Mouse (Mus musculus): ENCODE measurements around the gene Fam210b.

Fam210b gene

GRCm38 (mm10) chr2:172404239-172404638 lies 58.9 kb downstream of the Fam210b start:
- DNase-seq (ENCODE audit: low spot score in 2 of 2): no peak

- no peak for DNase-seq (ENCODE audit: low spot score in 2 of 2)
These were observed 59.6 kb downstream of the Fam210b start for GRCm38 (mm10) chr2:172405011-172405410.

Data from right cerebral cortex, postnatal 10 days (tissue).